Mouse (Mus musculus) G1E-ER4 (cell line): Measurements from ENCODE around the gene Wfdc9. TPM values are rescaled to one million over a fixed set of nuclear protein-coding genes. Genes with fewer than 3 reads are reported as not detected.

ENCODE experiments used
- GATA1 ChIP-seq: IDR thresholded peaks from one replicate; pipeline ENCODE4 v1.8.0; 2012; ENCODE audit warnings: low read length, inconsistent platforms
- polyA plus RNA-seq: library from polyadenylated mRNA; stranded (reverse); fragments of >175 nt; gene quantifications from 2 replicates; pipeline ENCODE4 v1.2.3, GENCODE M21; 2012

Gene Wfdc9
- polyA plus RNA-seq = not detected in 2 replicates

DNA sequence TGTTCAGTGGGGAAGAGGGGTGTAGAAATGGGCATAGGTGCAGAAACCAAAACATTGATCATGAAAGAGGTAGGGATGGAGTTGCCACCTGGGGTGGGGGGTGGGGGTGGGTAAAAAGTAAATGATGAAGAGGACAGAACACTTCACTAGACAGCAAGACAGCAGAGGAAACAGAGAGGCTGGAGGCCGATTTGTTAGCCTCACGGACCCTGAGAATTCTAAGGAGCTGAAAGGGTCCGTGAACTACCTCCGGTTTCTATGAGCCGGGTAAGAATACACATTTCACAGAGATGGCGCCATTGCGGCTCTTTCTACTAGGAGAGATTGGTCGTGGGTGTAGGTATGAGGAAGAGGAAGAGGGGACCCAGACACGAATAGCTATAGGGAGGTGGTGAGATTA lies at the start of gene Wfdc9:
Gene Wfdc9, minus strand, starts transcription at position 101 of the 400 bp plus-strand sequence.
- TF ChIP-seq GATA1 = no peak

DNA sequence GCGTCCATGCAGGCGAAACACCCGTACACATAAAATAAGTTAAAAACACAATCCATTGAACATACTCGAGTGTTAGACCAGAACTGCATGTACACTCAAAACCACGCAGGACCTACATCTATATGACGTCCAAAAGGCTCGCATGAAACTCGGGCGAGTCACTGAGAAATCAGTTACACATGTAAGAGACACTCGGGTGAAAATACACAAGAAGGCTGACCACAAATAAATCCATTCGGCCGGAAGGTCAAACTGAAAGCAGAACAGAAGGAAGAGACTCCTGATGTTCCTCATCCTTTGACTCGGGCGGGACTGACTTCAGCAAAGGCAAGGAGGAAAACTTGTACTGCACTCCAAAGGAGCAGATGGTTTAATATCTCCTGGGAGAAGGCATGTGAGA lies 49.6 kb upstream of the Wfdc9 start:
- TF ChIP-seq GATA1 = no peak

DNA sequence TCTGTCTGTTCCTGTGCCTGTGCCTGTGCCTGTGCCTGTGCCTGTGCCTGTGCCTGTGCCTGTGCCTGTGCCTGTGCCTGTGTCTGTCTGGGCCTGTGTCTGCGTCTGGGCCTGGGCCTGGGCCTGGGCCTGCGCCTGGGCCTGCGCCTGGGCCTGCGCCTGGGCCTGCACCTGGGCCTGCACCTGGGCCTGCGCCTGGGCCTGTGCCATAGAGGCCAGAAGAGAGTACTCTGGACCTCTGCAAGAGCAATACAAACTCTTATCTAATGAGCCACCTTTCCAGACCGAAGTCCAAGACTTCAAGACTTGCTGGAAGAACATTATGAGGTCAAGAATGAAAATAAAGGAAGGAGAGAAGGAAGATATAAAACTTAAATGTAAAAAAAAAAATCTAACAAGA lies 48.9 kb upstream of the Wfdc9 start:
- TF ChIP-seq GATA1 = no peak

DNA sequence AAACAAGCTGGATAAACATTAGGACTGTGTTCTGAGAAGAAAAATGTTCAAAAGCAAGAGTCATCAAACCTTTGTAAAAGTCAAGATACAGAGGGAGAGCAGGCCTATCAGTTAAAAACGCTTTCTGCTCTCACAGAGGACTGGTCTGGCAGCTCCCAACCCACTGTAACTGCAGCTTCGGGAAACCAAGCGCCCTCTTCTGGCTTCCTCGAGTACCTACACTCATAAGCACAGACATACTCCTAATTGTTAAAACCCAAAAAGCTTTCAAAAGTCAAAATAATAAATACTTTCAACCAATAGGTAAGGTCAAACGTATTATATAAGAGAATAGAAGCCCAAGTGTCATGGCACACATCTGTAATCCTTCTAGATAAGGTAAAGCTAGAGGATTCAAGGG lies 47.9 kb upstream of the Wfdc9 start:
- no peak for TF ChIP-seq GATA1

DNA sequence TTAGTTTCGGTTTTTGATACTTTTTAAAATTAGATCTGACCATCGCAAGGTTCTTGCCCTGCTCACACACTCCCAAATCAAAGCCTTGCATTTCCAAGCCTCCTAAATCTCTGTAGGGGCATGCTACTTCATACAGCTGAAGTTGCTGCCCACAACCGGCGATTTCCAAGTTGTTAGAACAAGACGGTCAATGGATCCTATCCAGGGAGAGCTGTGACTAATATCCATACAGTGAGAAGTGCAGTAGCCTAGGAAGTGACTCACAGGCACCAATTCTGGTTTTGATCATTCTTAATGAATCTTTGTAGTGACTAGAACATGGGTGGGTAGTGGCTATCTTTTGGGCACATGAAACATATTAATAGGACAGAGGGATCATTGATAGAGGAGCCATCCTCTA lies 45.4 kb upstream of the Wfdc9 start:
- TF ChIP-seq GATA1 = no peak

DNA sequence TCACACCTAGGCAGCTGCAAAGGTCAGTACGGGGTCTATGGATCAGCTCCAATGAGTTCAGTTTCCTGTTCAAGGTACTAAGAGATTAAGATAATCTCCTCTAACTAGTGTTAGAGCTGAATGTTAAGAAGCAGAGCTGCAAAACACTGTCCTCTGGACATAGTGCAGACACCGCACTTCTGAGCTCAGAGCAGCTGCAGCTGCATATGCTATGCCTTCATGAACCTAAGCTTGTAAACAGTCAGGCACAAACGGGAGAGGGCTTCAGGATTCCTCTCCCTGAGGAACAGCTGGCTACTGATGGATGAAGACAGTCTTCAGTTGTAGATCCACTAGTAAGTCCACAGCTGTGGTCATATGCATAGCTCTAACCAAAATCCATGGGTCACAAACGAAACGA lies 44.6 kb upstream of the Wfdc9 start:
- no peak for TF ChIP-seq GATA1

DNA sequence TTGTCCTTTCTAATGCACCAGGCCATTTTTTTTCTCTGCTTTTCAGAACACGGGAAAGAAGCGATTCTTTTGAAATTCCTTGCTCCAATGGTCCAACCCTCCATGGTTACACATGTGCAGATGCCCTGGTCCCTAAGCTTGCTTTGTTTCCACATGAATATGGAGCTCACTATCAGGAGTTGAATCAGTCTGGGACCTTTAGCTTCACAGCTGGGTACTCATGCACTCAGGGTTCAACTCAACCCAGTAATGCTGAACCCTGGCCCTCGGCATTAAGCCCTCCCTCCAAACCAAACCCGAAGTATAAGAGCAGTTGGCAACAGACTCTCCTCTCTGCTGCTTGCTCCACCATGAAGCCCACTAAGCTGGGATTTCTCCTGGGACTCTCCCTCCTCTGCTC lies 41.8 kb upstream of the Wfdc9 start, which contains the start of gene Spint4:
Gene Spint4, plus strand, starts transcription at position 301 of the 400 bp plus-strand sequence.
- no peak for TF ChIP-seq GATA1

DNA sequence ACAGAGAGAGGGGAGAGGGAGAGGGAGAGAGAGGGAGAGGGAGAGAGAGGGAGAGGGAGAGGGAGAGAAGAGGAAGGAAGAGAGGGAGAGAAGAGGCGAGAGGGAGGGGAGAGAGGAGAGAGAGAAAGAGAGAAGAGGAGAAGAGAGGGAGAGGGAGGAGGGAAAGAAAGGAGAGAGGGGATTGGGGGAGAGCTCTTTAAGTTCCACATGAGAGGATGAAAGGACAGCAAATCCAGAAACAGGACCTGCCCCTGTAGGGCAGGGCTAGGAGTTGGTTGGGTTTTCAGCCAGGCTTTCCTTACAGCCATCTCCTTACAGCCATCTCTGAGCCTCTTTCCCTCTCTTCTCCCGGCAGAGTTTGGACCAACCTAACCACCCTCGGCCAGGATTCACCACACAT lies 28.4 kb upstream of the Wfdc9 start, which contains the start of gene Wfdc13:
Gene Wfdc13, plus strand, starts transcription at position 301 of the 400 bp plus-strand sequence.
- TF ChIP-seq GATA1 = no peak

DNA sequence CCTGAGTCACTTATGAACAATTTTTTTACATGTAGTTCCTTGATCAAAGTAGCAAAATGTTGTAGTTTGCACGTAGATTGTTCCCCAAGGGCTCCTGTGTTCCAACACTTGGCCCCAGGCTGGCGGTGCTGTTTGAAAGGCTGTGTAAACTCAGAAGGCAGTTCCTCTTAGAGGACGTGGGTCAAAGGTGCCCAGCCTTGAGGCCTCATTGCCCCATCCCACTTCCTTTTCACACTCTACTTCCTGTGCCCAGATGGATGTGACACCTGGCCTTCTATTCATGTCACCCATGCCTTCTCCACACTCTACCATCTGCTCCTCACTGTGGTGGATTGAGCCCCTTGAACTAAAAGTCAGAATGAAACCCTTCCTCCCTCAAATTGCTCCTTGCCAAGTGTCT lies 23.5 kb upstream of the Wfdc9 start:
- no peak for TF ChIP-seq GATA1

DNA sequence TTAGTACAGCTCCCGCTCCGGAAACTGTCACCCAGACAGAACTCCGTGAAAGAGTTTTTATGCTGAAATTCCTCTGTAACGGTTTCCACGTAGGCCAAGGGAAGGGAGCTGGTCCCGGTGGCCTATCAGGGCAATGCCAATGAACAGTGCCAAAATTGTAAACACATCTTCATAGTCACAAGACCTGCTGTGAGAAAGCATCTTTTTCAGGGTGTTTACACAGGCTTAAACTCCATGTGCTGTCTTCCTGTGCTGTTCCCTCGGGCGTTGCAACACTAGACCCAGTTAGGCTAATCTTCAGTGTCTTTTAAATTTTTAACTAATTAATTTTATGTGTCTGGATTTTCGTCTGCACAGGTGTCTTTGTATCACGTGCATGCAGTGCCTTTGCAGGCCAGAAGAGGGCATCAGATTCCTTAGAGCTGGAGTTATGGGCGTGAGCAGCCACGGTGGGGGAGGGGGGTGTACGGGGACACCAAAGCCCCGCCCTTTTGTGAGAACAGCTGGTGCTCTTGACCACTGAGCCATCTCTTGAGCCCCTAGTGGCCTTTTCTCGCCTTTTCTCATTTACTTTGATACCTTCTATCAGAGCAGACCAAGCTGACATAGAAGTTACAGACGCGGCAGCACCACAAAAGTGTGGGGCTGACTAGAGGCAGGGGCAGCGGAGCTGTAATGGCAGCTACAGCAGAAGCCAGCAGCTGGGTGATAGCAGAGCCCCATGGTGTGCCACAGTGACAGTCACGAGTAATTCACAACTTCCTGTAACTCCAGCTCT lies 22.7 kb upstream of the Wfdc9 start:
- TF ChIP-seq GATA1 = no peak

DNA sequence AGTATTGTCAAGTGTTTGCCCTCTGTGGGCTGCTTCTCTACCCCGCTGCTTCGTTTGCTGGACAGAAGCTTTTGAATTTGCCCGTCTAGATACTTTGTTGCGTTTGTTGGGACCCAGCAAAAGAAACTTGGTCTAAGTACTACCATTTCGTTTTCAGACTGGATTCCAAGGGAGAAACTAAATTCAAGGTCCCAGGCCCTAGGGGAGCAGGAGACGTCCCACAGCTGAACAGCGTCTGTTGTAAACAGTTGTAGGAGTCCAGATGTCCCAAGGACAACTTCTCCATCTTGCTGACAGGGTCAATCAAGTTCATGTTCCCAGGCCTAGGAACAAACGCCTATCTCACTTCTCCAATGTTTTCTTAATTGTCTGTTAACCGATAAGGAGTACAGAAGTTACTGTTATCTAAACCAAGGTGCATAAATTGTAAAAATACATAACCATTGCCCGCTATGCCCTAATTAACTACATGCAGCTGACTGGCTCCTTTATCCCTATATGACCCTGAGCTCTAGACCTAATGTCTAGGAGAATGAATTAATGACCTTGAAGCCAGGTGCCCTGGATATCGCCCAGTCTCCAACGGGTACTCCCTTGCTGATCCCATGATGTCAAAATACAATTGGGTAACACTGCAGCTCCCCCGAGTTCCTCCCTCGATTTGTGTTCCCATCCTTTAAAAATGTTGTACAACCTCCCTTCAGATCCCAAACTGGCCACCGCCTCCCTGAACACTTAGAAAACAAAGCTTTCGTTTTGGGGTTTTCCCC lies 20.7 kb upstream of the Wfdc9 start:
- TF ChIP-seq GATA1 = peak; percentile 70

DNA sequence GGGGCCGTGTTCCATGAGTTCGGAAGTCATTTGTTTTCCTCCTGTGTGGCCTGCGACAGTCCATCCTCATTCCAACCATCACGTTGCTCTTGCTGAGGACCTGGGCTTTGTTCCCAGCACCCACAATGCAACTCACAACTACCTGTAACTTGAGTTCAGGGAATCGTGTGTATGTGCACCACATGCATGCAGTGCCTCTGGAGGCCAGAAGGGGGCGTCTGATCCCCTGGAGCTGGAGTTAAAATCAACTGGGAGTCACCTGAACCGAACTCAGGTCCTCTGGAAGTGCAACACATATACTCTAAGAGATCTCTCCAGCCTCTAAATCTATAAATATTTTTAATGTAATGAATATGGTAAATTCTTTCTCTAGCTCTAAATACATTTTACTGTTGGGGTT lies 19.7 kb upstream of the Wfdc9 start:
- no peak for TF ChIP-seq GATA1

DNA sequence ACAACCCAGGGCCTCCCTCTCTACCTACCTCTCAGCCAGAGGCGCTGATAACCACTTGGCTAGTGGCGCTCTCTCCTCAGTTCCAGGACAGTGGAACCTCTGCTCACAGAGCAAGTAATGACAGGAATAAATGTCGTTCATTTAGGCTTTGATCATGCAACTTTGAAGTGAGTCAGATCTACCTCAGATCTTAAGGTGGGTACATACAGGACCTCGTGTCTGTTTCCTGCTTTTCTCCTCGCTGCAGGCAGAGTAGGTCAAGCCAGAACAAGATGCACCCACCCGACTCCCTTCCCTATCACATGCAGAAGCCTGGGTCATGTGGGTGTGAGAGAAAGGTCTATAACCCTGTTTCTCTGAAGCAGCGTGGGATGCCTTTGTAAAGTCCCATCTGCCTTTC lies 17.6 kb upstream of the Wfdc9 start, which contains the start of gene Wfdc11:
Gene Wfdc11, minus strand, starts transcription at position 101 of the 400 bp plus-strand sequence.
- no peak for TF ChIP-seq GATA1

DNA sequence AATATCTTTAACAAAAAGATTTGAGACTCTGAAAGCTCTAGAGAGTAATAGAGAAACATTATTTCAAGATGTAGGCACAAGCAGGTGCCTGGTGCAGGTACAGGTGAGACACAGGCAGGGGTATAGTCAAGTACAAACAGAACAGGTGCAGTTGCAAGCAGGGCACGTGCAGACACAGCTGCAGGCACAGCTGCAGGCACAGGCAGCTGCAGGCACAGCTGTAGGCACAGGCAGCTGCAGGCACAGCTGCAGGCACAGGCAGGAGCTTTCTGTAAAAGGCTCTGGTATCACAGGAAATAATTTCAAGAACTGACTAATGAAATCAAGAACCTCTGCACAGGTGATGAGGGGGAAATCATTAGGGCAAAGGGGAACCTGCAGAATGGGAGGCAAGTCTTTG lies 14.6 kb upstream of the Wfdc9 start:
- no peak for TF ChIP-seq GATA1

DNA sequence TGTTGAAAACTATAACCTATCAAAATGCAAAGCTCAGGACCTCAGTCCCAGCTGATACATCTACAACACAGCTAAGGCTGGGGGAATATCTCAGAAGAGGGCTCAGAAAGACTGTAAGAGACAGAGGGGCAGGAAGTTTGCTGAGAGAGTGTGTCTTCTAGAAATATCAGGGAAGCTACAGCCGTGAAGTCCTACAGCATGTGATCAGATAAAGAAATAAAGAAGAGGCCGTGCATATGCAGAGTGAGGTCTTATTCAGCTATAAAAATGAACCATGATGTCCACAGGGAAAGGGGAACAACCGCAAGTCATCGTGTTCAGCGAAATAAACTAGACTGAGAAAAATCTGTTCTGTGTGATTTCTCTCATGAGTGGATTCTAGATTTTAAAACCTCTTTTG lies 13.9 kb upstream of the Wfdc9 start:
- TF ChIP-seq GATA1 = no peak

DNA sequence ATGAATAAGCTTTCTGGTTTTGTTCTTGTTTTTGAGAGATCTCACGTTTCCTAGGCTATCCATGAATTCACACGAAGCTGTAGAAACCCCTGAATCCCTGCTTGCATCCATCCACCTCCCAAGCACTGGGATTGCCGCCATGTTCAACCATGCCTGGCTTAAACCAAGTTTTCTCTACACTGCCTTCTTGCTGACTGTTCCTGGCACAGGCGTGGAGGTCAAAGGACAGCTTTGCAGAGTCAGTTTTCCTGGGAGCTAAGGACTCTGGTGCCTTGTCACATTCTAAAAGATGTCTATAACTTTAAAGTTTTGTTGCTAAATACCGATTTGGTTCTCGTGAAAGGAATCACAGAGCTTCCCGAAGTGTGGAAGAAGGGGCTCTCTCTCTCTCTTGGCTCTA lies 8.5 kb upstream of the Wfdc9 start:
- TF ChIP-seq GATA1 = no peak

DNA sequence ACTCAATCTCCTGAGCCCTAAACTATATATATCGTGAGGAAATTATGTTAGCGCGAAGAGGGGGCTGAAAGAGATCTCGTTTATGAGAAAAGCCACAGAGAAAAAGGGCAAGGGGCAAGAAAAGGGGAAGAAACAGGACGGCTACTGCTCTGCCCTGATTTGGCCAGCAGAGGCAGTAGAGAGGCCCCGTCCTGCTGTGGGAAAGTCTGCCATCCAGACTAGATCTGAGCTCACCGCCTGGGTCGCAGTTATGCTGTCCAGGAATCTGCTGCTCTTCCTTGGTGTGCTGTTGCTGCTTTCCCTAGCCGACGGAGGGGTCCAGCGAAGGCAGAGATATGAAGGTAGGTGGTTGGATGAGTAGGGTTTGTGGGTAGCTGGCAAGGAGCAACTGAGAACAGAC lies 525 bp downstream of the Wfdc9 start, which contains the start of gene Wfdc10:
Gene Wfdc10, plus strand, starts transcription at position 189 of the 400 bp plus-strand sequence.
- no peak for TF ChIP-seq GATA1
